Mouse (Mus musculus) limb, embryonic 11.5 days (tissue): ENCODE data around the gene Pde10a. TPM values are rescaled to one million over a fixed set of nuclear protein-coding genes. Genes with fewer than 3 reads are reported as not detected.

Source experiments
- ATAC-seq: fragments of 200-750 bp; cut with Nextera tagmentation; 2 replicates; pipeline ENCODE4 v1.8.0; 2017; ENCODE audit warnings: low read depth; ENCODE audit not compliant: insufficient number of reproducible peaks, low FRiP score, low TSS enrichment
- DNase-seq: peaks from one replicate; pipeline ENCODE4 v3.0.0-alpha.2; 2015; ENCODE audit warnings: low spot score
- H3K27ac ChIP-seq: fragments of 300-500 bp; sonication (generic); replicated peaks from 2 replicates; pipeline ENCODE4 v1.5.1; 2014; ENCODE audit warnings: low read depth, mild to moderate bottlenecking, low read length
- H3K27me3 ChIP-seq: fragments of 300-500 bp; sonication (generic); 2 replicates; pipeline ENCODE4 v1.6.1; 2014; ENCODE audit warnings: mild to moderate bottlenecking, low read length, mixed read lengths; ENCODE audit not compliant: control insufficient read depth, insufficient read depth
- H3K36me3 ChIP-seq: fragments of 300-500 bp; sonication (generic); 2 replicates; pipeline ENCODE4 v1.6.1; 2014; ENCODE audit warnings: mild to moderate bottlenecking, low read length, moderate library complexity, mixed read lengths; ENCODE audit not compliant: control insufficient read depth, insufficient read depth
- H3K4me1 ChIP-seq: fragments of 300-500 bp; sonication (generic); 2 replicates; pipeline ENCODE4 v1.6.1; 2014; ENCODE audit warnings: low read length, mixed read lengths; ENCODE audit not compliant: control insufficient read depth, insufficient read depth
- H3K4me2 ChIP-seq: fragments of 300-500 bp; sonication (generic); 2 replicates; pipeline ENCODE4 v1.6.1; 2014; ENCODE audit warnings: low read depth, mild to moderate bottlenecking, moderate library complexity; ENCODE audit not compliant: severe bottlenecking
- H3K4me3 ChIP-seq: fragments of 300-500 bp; sonication (generic); 2 replicates; pipeline ENCODE4 v1.5.1; 2014; ENCODE audit warnings: low read depth, low read length
- H3K9ac ChIP-seq: fragments of 300-500 bp; sonication (generic); 2 replicates; pipeline ENCODE4 v1.6.1; 2014; ENCODE audit warnings: mild to moderate bottlenecking, low read length
- H3K9me3 ChIP-seq: fragments of 300-500 bp; sonication (generic); 2 replicates; pipeline ENCODE4 v1.6.1; 2016; ENCODE audit warnings: low read length; ENCODE audit not compliant: control insufficient read depth
- WGBS: fragments of 180-500 bp; shearing (Covaris S2); extraction: QIAGEN DNeasy Blood & Tissue Kit; methylation state at CpG from one replicate; pipeline ENCODE4 v1.1.7; 2014; 5-methylcytosine and 5-hydroxymethylcytosine counted together
- polyA plus RNA-seq: library from polyadenylated mRNA; unstranded; fragments of >200 nt; fragmentation: Nextera tagmentation; extraction: Ambion mirVana; gene quantifications from 2 replicates; pipeline ENCODE4 v1.2.1, GENCODE M21; 2014

The Pde10a gene
- polyA plus RNA-seq, 1 experiment from 2014 or later = 0.77 TPM

GRCm38 (mm10) chr17:8799914-8800420 lies 274.8 kb downstream of the Pde10a start:
- H3K4me3 ChIP-seq = peak overlapping the region; percentile 72; the same call in 1 of the 2 replicates
- peak overlapping the region; percentile 97; the same call in 1 of the 2 replicates for H3K4me2 ChIP-seq
- peaks cover 43% of the 10 kb centered on the region for H3K27me3 ChIP-seq
- ATAC-seq = no peak
- no peak overlapping the region for H3K9ac ChIP-seq
- no peak overlapping the region for H3K27ac ChIP-seq
- 2% methylated on average over 15 of the region's 15 CpGs for WGBS
- no peaks in the 10 kb centered on the region for H3K9me3 ChIP-seq
- peak; percentile 63 for DNase-seq
- H3K4me1 ChIP-seq = peaks cover 7% of the 10 kb centered on the region
- H3K36me3 ChIP-seq = no peaks in the 10 kb centered on the region

DNA sequence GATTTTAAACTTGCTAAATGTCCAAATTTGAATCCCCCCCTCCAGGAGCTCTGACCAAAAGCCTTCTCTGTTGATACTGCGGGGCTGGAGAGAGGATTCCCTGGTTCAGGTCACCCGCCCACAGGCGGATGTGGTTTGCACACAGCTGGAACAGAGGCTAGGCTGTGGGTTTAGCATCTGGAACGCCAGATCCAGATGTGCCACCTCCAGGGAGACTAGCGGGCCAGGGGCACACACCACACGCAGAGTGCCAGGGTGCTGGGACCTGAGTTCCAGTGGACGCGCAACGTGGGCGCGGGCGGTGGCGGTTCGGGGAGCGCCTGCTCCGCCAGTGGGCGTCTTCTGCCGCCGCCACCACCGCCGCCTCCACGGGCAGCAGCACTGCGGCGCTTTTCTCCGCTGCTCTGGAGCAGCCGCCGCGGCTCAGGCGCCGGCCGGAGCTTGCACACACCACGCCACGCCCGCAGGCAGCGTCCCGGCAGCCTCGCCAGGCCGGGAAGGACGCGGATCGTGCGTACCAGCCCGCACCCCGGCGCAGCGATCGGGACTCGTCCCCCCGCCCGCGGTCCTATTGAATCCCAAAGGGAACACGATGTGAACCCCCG lies 275.4 kb downstream of the Pde10a start:
- Histone ChIP-seq H3K4me1 (peaks cover 7% of the 10 kb centered on the region), H3K27ac (no peak overlapping the region), H3K36me3 (no peaks in the 10 kb centered on the region), H3K9ac (peak overlapping the region; percentile 59), H3K27me3 (peaks cover 43% of the 10 kb centered on the region), H3K4me3 (peak overlapping the region; percentile 72), H3K4me2 (peak overlapping the region; percentile 97), H3K9me3 (no peaks in the 10 kb centered on the region)
- ATAC-seq (peak; percentile 76), DNase-seq (peak; percentile 78)
- 1% methylated on average over 33 of the region's 53 CpGs for WGBS

- WGBS = under 1% methylated on average over 41 of the region's 72 CpGs
These were observed 276.1 kb downstream of the Pde10a start for GRCm38 (mm10) chr17:8801083-8801854.

DNA sequence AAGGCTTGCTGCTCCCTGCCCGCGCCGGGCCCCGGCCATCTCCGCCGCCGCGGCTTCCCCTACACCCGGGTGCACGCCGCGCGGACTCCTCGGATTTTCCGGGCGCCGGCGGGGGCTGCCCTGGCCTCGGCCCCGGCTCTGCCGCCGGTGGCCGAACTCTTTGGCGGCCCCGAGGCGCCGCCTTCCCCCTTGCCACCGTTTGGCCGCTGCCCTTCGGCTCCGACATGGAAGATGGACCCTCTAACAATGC lies 276.6 kb downstream of the Pde10a start:
- peaks cover 43% of the 10 kb centered on the region for H3K27me3 ChIP-seq
- no peak for ATAC-seq
- peak overlapping the region; percentile 72 for H3K4me3 ChIP-seq
- DNase-seq = no peak
- H3K9ac ChIP-seq = peak overlapping the region; percentile 59
- WGBS = under 1% methylated on average over 19 of the region's 31 CpGs
- no peak overlapping the region for H3K27ac ChIP-seq
- no peaks in the 10 kb centered on the region for H3K36me3 ChIP-seq
- H3K4me1 ChIP-seq = peaks cover 7% of the 10 kb centered on the region
- no peaks in the 10 kb centered on the region for H3K9me3 ChIP-seq
- H3K4me2 ChIP-seq = peak overlapping the region; percentile 97

More at GRCm38 (mm10) chr17:8801083-8801854, 276.1 kb downstream of the Pde10a start:
- Histone ChIP-seq H3K27ac (no peak overlapping the region), H3K27me3 (peaks cover 43% of the 10 kb centered on the region), H3K4me1 (peaks cover 7% of the 10 kb centered on the region), H3K4me2 (peak overlapping the region; percentile 97), H3K9me3 (no peaks in the 10 kb centered on the region), H3K36me3 (no peaks in the 10 kb centered on the region), H3K4me3 (peak overlapping the region; percentile 72), H3K9ac (peak overlapping the region; percentile 59)
- DNase-seq = peak; percentile 75
- peak; percentile 59 for ATAC-seq

- Histone ChIP-seq H3K4me3 (peak overlapping the region; percentile 72), H3K9ac (peak overlapping the region; percentile 59), H3K27me3 (peaks cover 43% of the 10 kb centered on the region), H3K27ac (no peak overlapping the region), H3K4me1 (peaks cover 7% of the 10 kb centered on the region), H3K9me3 (no peaks in the 10 kb centered on the region), H3K36me3 (no peaks in the 10 kb centered on the region), H3K4me2 (peak overlapping the region; percentile 97)
- ATAC-seq (no peak), DNase-seq (peak; percentile 67)
- under 1% methylated on average over 33 of the region's 33 CpGs for WGBS
These were observed 277.2 kb downstream of the Pde10a start for GRCm38 (mm10) chr17:8802161-8802888.

GRCm38 (mm10) chr17:8802889-8803799 lies 278.0 kb downstream of the Pde10a start:
- no peak overlapping the region for H3K27ac ChIP-seq
- no peaks in the 10 kb centered on the region for H3K36me3 ChIP-seq
- peak overlapping the region; percentile 48; the same call in 1 of the 2 replicates for H3K9ac ChIP-seq
- peaks cover 7% of the 10 kb centered on the region for H3K4me1 ChIP-seq
- peaks cover 39% of the 10 kb centered on the region for H3K27me3 ChIP-seq
- peak overlapping the region; percentile 97 for H3K4me2 ChIP-seq
- H3K4me3 ChIP-seq = peak overlapping the region; percentile 72
- no peak for ATAC-seq
- DNase-seq = peak; percentile 59
- no peaks in the 10 kb centered on the region for H3K9me3 ChIP-seq
- 8% methylated on average over 27 of the region's 27 CpGs for WGBS

DNA sequence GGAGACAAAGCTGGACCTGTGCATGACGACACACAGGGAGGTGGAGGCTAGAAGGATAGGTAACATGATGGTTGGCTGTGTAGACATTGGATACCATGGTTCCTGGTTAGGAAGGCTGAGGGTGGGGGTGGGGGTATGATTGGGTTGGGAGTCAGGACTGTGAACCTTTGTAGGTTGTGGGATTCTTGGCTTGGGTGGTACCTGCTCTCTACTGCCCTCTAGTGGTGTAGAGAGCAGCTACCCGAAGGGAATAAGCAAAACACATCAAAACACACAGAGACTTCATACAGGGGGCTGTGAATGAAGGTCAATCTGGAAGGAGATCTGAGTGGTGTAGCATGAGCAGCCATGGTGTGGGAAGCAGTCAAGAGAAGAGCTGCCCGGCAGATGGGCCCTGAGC lies 282.2 kb downstream of the Pde10a start:
- WGBS = 32% methylated on average over 3 of the region's 3 CpGs
- peak; percentile 52 for DNase-seq

More for the DNA sequence above, 282.2 kb downstream of the Pde10a start:
- Histone ChIP-seq H3K27ac (no peak overlapping the region), H3K9ac (no peak overlapping the region), H3K36me3 (no peaks in the 10 kb centered on the region), H3K4me3 (no peak overlapping the region), H3K27me3 (peaks cover 15% of the 10 kb centered on the region), H3K9me3 (no peaks in the 10 kb centered on the region), H3K4me1 (peaks cover 5% of the 10 kb centered on the region), H3K4me2 (no peak overlapping the region)
- ATAC-seq = no peak
